Mouse (Mus musculus) heart, adult 10 weeks (tissue): ENCODE measurements around the gene Adcy5. TPM values are rescaled to one million over a fixed set of nuclear protein-coding genes. Genes with fewer than 3 reads are reported as not detected.

Source experiments
- polyA plus RNA-seq: library from polyadenylated mRNA; stranded (reverse); fragments of 350-450 nt; fragmentation: Illumina TruSeq; extraction: RNeasy Lipid Tissue Mini Kit (QIAGEN cat#74804); gene quantifications from one replicate; pipeline ENCODE4 v1.2.3, GENCODE M21; 2014; ENCODE audit warnings: low read depth, low replicate concordance

The Adcy5 gene
- polyA plus RNA-seq = 33.4 TPM

GRCm38 (mm10) chr16:35154641-35155390, at the start of gene Adcy5:
Adcy5 (plus strand) TSS chr16:35154877.

Other genes starting within 250 kb of the Adcy5 start
- 9.0 TPM for gene Hacd2, start 132.4 kb upstream of the Adcy5 start, polyA plus RNA-seq
- 15.2 TPM for gene Sec22a, start 209.0 kb downstream of the Adcy5 start, polyA plus RNA-seq